Mouse (Mus musculus): ENCODE results near the gene Olfr342.

Gene Olfr342

DNA sequence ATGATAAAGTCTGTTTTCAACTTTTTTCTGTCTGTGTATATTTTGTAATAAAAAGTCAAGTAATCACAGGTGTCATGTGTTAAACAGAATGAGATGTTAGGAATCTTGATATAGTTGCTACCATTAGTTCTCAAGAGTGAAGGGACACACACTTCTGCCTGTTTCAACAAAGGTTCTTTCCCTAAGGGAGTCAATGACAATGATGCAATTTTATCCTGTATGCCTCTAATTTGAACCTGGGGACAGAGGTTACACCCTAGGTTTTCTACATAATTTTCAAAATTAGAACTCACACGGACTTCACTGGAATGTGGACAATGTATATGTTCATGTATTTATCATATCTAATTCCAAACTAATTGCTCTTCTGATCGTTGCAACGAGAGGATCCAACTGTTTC is at the start of gene Olfr342:
TSS of gene Olfr342 (plus strand) at position 301 of the 400 bp plus-strand sequence.
- DNase-seq (ENCODE audit: low read depth, low spot score), result no peak

DNA sequence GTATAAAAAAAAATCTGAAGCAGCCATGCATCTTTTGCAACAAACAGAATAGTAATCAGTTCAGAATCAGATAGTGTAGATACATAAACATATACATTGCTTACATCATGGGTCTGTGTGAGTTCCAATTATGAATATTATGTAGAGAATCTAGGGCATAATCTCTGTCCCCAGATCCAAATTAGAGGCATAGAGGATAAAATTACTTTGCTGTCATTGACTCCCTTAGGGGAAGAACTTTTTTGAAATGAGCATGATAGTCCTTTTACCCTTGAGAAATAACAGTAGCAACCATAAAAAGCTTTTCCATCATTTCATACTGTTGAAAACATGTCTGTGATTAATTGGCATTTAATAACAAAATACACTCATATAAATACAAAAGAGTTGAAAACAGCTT is 42.4 kb upstream of the Olfr342 start, which contains the start of gene Olfr341:
TSS of gene Olfr341 (minus strand) at position 101 of the 400 bp plus-strand sequence.
- no peak for DNase-seq (ENCODE audit: low read depth, low spot score)

DNA sequence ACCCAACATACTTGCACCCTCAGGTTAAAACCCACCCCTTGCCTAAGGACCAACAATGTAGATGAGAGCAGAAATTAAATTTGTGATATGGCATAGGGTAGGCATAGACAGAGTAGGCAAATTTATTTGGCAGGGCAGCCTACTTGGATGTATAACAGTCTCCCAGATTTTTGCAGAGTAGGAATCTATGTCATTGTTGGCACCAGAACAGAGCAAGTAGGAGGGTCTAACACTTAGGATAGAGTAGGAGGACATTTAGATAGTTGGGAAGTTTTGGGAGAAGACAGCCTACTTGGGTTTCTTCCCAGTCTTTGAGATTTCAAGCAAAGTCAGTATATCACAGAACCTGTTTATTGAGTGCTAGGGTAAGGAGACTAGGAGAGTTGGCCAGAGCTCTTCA is 40.4 kb downstream of the Olfr342 start:
- no peak for DNase-seq (ENCODE audit: low read depth, low spot score)

DNA sequence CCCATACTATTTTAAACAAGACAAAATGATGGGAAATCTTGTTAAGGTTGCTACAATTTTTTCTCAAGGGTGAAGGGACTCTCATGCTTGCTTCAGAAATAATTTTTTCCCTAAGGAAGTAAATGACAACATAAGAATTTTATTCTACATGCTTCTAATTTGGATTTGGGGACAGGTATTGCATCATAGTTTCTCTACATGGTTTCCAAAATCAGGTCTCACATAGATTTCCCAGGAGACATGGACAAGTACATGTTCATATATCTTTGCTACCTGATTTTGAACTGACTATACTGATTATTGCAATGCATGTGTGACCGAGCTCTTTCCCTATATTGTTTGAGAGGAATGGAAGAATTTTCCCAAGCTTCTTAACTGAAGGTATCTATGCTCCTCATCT is 41.6 kb downstream of the Olfr342 start, which contains the start of gene Olfr344:
TSS of gene Olfr344 (plus strand) at position 301 of the 400 bp plus-strand sequence.
- no peak for DNase-seq (ENCODE audit: low read depth, low spot score)

DNA sequence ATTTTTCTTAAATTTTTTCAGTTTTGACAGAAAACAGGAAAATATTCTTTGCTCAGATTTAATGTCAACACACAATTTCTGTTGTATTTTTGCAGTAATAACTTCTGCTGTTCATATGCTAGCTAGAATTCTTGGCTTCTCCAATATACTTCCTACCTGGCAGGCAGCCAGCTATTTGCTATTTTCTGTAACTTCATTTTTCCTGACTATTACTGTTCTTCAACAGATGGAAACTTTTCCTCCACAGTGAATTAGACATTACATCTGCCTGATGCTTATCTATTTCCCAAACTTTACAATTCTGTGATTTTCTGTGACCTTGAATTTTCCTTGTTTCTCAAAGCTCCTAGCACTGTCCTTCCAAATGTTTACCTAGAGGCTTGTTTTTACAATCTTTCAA is 42.2 kb downstream of the Olfr342 start:
- no peak for DNase-seq (ENCODE audit: low read depth, low spot score)

DNA sequence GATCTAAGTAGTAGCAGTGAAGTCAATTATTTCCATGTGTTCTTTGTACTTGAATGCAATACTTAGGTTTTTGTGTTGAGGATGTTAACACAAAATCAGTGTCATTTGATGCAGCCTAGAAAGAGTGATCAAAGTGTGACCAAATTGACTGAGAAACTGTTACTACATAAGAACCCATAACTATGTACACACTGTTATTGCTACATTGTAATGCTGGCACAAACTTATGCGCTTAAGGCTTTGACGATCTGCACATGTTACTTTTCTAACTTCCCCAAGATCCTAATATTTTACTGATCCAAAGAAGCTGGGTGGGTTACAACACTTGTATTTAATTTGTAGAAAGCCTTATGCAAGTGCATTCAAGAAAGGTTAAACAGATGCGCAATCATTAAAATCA is 43.0 kb downstream of the Olfr342 start:
- no peak for DNase-seq (ENCODE audit: low read depth, low spot score)
